Mouse (Mus musculus): ENCODE results near the gene B4galt1. TPM values are rescaled to one million over a fixed set of nuclear protein-coding genes. Genes with fewer than 3 reads are reported as not detected.

Gene B4galt1
- polyA plus RNA-seq (2017; shearing (Covaris generic)) = 34.7 TPM

DNA sequence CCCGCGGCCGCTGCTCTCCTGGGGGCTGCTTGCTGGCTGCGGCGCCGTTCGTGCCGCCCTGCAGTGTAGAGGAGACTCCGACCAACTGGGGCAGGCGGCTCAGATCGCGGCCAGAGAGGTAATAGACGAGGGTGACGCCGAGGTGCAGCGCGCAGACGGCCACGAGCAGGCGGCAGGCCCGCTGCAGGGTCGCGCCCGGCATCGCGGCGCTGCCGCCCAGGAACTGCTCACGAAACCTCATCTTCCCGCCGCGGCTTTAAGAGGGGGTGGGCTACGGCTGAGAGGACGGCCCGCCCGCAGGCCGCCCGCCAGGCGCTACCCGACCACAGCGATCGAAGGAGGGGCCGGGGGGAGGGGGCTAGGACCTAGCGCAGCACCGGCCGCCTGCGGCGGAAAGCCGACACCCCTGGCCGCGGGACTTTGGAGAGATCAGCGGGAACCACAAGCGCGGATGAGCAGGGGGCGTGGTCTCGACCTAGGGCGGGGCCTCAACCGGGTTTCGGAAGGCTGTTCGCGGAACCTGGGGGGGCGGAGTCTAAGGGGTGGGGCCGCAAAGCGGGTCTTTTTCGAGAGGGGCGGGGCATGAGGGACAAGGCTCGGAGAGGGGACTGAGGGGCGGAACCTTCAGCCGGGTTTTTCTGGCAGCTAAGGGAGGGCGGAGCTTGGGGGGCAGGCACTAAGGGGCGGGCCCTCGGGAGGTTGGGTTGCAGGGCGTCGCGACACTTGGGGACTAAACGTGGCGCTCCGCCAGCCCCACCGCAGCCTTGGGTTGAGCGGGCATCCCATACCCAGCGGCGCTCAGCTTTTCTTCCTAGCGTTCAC lies at the start of gene B4galt1:
TSS of gene B4galt1 (minus strand) at position 441 of the 822 bp plus-strand sequence.

DNA sequence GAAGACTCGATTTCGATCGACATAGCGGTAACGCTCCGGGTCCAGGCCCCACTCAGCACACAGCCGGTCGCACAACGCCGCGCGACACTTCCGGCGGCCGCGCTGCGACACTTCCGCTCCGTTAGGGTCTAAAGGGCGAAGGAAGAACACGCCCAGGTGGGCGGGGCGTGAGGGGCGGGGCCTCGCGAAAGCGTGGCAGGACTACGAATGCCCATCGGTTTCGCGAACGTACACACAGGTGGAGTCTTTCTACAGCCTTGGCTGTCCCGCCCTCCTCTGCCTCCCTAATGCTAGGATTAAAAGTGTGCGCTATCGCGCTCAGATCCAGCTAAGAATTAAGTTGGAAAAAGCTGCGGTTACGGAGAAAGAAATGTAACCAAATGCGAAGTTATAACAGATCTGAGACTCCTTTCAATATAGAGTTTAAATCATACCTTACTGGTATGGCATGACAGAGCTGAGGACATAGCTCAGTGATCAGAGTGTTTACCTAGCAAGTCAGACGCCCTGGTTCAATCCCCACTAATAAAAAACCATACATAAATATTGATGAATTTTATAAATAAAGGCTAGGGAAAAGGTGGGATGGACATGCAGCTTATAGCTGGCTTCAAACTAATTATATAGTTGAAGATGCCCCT lies 95.9 kb downstream of the B4galt1 start, which contains the start of gene Smu1:
TSS of gene Smu1 (minus strand) at position 144 of the 641 bp plus-strand sequence.

Other genes with a start within 250 kb of the B4galt1 start
- gene Aptx, start 150.8 kb downstream of the B4galt1 start, polyA plus RNA-seq (2017; shearing (Covaris generic)) = 39.9 TPM
- gene Dnaja1, start 131.9 kb downstream of the B4galt1 start, polyA plus RNA-seq (2017; shearing (Covaris generic)) = 418 TPM
- gene Smu1, start 96.1 kb downstream of the B4galt1 start, polyA plus RNA-seq (2017; shearing (Covaris generic)) = 148 TPM
- gene Spink4, start 66.0 kb upstream of the B4galt1 start, polyA plus RNA-seq (2017; shearing (Covaris generic)) = not detected
- 18.3 TPM for gene Bag1, start 94.3 kb upstream of the B4galt1 start, polyA plus RNA-seq (2017; shearing (Covaris generic))
- 91.2 TPM for gene Chmp5, start 94.4 kb upstream of the B4galt1 start, polyA plus RNA-seq (2017; shearing (Covaris generic))
- 129 TPM for gene Nfx1, start 116.9 kb upstream of the B4galt1 start, polyA plus RNA-seq (2017; shearing (Covaris generic))
- not detected for gene Aqp7, start 194.1 kb upstream of the B4galt1 start, polyA plus RNA-seq (2017; shearing (Covaris generic))
- gene Aqp3, start 244.2 kb upstream of the B4galt1 start, polyA plus RNA-seq (2017; shearing (Covaris generic)) = 13.1 TPM